Mouse (Mus musculus) neural tube, embryonic 13.5 days (tissue): Measurements from ENCODE around the gene Mthfsd. TPM values are rescaled to one million over a fixed set of nuclear protein-coding genes. Genes with fewer than 3 reads are reported as not detected.

Source experiments
- microRNA-seq: library from miRNA; unstranded; fragments of <30 nt; microRNA quantifications from one replicate; pipeline ENCODE4, GENCODE M21; 2016
- polyA plus RNA-seq: library from polyadenylated mRNA; unstranded; fragments of >200 nt; fragmentation: Nextera tagmentation; extraction: Ambion mirVana; gene quantifications from 2 replicates; pipeline ENCODE4 v1.2.1, GENCODE M21; 2015

Mthfsd gene
- polyA plus RNA-seq, 1 experiment from 2014 or later: 53.8 TPM

Small RNA genes lying within 50 kb of the gene (microRNA-seq; reads per million reads assigned to microRNA genes)
- gene Gm27530: not detected

Other genes with a start within 250 kb of the Mthfsd start
- gene Foxf1, start 24.0 kb downstream of the Mthfsd start, polyA plus RNA-seq: 1.2 and 2.1 TPM in 2 replicates
- 6.5 and 7.6 TPM in 2 replicates for gene Foxc2, start 7.8 kb upstream of the Mthfsd start, polyA plus RNA-seq
- gene Foxl1, start 19.5 kb upstream of the Mthfsd start, polyA plus RNA-seq: 0.70 and 0.84 TPM in 2 replicates